Mouse (Mus musculus) heart, postnatal 0 days (tissue): ENCODE measurements around the gene Hunk.

ENCODE experiments used
- CTCF ChIP-seq: IDR thresholded peaks from 2 replicates; pipeline ENCODE4 v1.5.1; 2016; ENCODE audit warnings: antibody characterized with exemption, control low read depth, low read depth
- EP300 ChIP-seq: IDR thresholded peaks from 2 replicates; pipeline ENCODE4 v1.6.1; 2016; ENCODE audit warnings: antibody characterized with exemption, low read depth

DNA sequence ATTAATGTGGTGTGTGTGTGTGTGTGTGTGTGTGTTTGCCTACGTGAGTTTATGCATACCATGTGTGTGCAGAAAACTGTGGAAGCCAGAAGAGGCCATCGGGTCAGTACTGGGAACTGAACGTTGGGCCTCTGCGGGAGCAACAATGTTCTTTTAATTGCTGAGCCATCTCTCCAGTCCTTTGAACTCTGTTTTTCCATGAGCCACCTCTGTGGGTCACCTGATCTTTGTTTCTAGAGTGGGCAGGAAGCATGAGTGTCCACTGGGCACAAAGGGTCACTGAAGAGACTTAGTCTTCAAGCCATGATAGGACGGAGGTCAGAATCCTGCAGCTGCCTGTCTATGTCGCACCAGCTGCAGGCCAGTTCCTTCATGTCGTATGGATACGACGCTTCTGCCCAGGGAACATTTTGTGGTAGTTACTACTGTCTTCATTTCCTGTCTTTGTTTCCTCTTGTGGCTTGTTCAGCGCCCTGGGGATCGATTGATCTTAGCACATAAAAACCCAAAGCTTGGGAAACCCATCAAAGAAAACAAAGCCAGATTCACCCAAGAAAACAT, 10.3 kb downstream of the Hunk start:
- no peak for TF ChIP-seq CTCF
- no peak for TF ChIP-seq EP300
